Mouse (Mus musculus) embryonic fibroblast, embryonic 13.5 days (primary cell): ENCODE measurements around the gene Zfp652. TPM values are rescaled to one million over a fixed set of nuclear protein-coding genes. Genes with fewer than 3 reads are reported as not detected.

Experiments
- H3K27ac ChIP-seq: 2 replicates; pipeline ENCODE4 v1.5.1; 2012; ENCODE audit warnings: low read length, control low read depth, inconsistent platforms; ENCODE audit not compliant: insufficient read depth
- H3K4me1 ChIP-seq: 2 replicates; pipeline ENCODE4 v1.6.1; 2011; ENCODE audit warnings: low read length; ENCODE audit not compliant: control insufficient read depth, insufficient read depth
- H3K4me3 ChIP-seq: 2 replicates; pipeline ENCODE4 v1.5.1; 2011; ENCODE audit warnings: mild to moderate bottlenecking, control low read depth, low read length; ENCODE audit not compliant: insufficient read depth
- CTCF ChIP-seq: IDR thresholded peaks from 2 replicates; pipeline ENCODE4 v1.5.1; 2011; ENCODE audit warnings: mild to moderate bottlenecking, control low read depth, low read length, moderate library complexity, borderline replicate concordance; ENCODE audit not compliant: insufficient read depth
- POLR2A ChIP-seq: IDR thresholded peaks from 2 replicates; pipeline ENCODE4 v1.6.1; 2011; ENCODE audit warnings: low read depth, mild to moderate bottlenecking, control low read depth, low read length, moderate library complexity
- polyA plus RNA-seq: library from polyadenylated mRNA; stranded (reverse); fragments of >200 nt; gene quantifications from 2 replicates; pipeline ENCODE4 v1.2.4, GENCODE M21; 2011; ENCODE audit warnings: low read depth; ENCODE audit not compliant: missing spikeins, insufficient read length

The Zfp652 gene
- polyA plus RNA-seq, 1 experiment: 27.3 TPM

- Histone ChIP-seq H3K27ac (no peak overlapping the region), H3K4me1 (no peaks in the 10 kb centered on the region), H3K4me3 (no peak overlapping the region)
- TF ChIP-seq POLR2A (no peak), CTCF (no peak)
Observed at GRCm38 (mm10) chr11:95814857-95815256, 102.4 kb downstream of the Zfp652 start.

GRCm38 (mm10) chr11:95815412-95815811, 102.9 kb downstream of the Zfp652 start:
- H3K4me1 ChIP-seq: no peaks in the 10 kb centered on the region
- H3K4me3 ChIP-seq: no peak overlapping the region
- H3K27ac ChIP-seq: no peak overlapping the region
- TF ChIP-seq POLR2A: no peak
- no peak for TF ChIP-seq CTCF

- no peak overlapping the region for H3K27ac ChIP-seq
- no peaks in the 10 kb centered on the region for H3K4me1 ChIP-seq
- TF ChIP-seq CTCF (no peak), POLR2A (no peak)
Observed at GRCm38 (mm10) chr11:95819138-95819537, 106.7 kb downstream of the Zfp652 start.

DNA sequence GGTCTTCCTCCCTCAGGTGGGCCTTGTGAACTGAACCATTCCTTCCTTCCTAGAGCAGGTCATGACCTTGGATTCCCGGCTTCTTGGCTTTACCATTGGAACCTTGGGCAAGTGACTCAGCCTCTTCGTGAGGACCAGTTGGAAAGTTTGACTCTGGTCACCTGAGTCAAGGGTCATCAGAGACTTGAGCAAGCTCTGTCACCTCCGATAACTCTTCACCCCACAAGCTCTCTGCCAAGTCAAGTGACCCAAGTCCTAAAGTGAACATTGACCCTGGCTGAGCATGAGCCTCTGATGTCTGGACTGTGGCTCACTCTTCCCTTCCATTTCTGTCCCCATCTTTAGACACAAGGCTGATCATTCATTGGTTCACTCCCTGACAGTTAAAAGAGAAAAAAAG, 109.0 kb downstream of the Zfp652 start:
- no peaks in the 10 kb centered on the region for H3K4me1 ChIP-seq
- H3K4me3 ChIP-seq: no peak overlapping the region
- no peak overlapping the region for H3K27ac ChIP-seq
- TF ChIP-seq POLR2A (no peak), CTCF (no peak)

More at GRCm38 (mm10) chr11:95819138-95819537, 106.7 kb downstream of the Zfp652 start:
- H3K4me3 ChIP-seq: no peak overlapping the region

GRCm38 (mm10) chr11:95822437-95822836, 110.0 kb downstream of the Zfp652 start:
- H3K27ac ChIP-seq: no peak overlapping the region
- TF ChIP-seq CTCF: no peak
- no peak for TF ChIP-seq POLR2A
- no peak overlapping the region for H3K4me3 ChIP-seq
- H3K4me1 ChIP-seq: no peaks in the 10 kb centered on the region

DNA sequence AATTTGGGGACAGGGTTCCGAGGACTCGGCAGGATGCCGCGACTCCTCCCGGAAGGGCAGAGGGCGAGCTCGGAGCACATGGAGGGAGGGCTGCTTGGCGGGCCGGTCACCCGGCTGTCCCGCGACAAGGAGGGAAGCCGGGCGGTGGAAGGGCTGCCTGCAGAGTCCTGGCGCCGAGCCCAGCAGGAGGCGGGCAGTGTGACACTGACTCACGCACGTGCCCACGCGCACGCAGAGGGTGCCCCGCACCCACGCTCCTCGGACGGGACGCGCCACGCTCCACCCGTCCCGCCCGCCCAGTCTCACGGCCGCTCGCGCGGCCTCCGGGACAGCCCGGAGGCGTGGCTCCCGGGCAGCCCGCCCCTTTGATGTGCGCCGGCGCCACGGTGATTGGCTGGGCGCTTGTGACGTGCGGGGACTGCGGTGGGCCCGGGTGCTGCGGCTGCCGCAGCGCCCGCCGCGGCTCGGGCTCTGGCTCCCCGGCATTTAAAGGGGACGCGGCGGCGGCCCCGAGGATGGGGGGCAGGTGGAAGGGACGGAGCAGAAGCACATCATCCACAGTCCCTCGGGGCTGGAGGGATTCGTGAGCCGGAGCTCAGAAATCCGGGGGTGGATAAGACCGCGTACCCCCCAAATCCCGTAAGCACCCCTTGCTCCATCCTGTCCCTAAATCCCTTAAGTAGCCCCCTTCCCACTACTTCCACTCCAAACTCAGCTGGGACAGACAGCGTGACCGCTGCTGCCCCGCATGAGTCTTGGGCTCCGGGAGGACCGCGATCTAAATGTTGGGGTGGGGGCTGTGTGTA, 111.8 kb downstream of the Zfp652 start, which contains the start of gene Phospho1:
Gene Phospho1 (plus strand): TSS at position 429 of the 806 bp plus-strand sequence.
- TF ChIP-seq CTCF: no peak
- peak; percentile 75 for TF ChIP-seq POLR2A
- peak within 1 kb of the TSS; percentile 58 for H3K4me3 ChIP-seq
- no peaks in the 10 kb centered on the region for H3K4me1 ChIP-seq
- no peak within 1 kb of the TSS for H3K27ac ChIP-seq

- H3K4me1 ChIP-seq: no peaks in the 10 kb centered on the region
- H3K27ac ChIP-seq: no peak overlapping the region
- TF ChIP-seq CTCF: no peak
- no peak for TF ChIP-seq POLR2A
- H3K4me3 ChIP-seq: peak overlapping the region; percentile 58
Observed at GRCm38 (mm10) chr11:95824877-95825243, 112.4 kb downstream of the Zfp652 start.

- TF ChIP-seq POLR2A: no peak
- TF ChIP-seq CTCF: no peak
- no peak overlapping the region for H3K27ac ChIP-seq
- H3K4me3 ChIP-seq: no peak overlapping the region
- no peaks in the 10 kb centered on the region for H3K4me1 ChIP-seq
Observed at GRCm38 (mm10) chr11:95825625-95826024, 113.2 kb downstream of the Zfp652 start.

DNA sequence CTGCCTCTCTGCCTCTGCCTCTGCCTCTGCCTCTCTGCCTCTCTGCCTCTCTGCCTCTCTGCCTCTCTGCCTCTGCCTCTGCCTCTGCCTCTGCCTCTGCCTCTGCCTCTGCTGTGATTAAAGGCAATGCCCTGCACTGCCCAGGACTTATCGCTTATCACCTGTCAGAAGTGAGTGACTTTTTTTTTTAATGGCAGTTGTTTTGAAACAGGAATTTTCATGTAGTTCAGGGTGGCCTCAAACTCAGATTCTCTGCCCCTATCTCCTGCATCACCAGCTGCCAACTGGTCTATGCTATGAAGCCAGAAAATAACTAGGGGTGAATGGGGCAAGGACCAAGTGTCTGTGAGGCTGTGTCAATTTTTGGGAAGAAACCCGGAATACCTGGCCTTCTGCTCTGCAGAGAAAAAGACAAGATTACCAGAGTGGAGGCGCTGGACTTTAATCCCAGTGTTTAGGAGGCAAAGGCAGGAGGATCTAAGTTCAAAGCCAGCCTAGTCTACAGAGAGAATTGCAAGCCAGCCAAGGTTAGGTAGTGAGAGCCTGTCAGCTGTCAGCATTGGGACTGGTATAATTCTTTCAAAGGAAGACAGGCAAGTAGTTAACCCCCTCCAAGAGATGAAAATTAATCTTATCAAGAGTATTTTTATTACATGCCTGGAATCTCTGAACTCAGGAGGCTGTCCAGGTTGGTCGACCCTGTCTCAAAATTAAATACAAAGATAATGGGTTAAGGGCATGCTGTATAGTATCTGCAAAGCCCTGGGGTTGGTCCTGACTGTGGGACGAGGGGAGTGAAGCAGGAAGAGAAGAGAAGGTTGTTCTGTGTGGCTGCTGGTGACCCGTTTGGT, 114.1 kb downstream of the Zfp652 start:
- TF ChIP-seq POLR2A (no peak), CTCF (no peak)
- H3K27ac ChIP-seq: no peak overlapping the region
- no peaks in the 10 kb centered on the region for H3K4me1 ChIP-seq
- H3K4me3 ChIP-seq: no peak overlapping the region

- TF ChIP-seq POLR2A: no peak
- no peak for TF ChIP-seq CTCF
- Histone ChIP-seq H3K4me1 (no peaks in the 10 kb centered on the region), H3K27ac (no peak overlapping the region), H3K4me3 (no peak overlapping the region)
Observed at GRCm38 (mm10) chr11:95827168-95827447, 114.6 kb downstream of the Zfp652 start.
